Mouse (Mus musculus): Measurements from ENCODE around the gene Chst15.

DNA sequence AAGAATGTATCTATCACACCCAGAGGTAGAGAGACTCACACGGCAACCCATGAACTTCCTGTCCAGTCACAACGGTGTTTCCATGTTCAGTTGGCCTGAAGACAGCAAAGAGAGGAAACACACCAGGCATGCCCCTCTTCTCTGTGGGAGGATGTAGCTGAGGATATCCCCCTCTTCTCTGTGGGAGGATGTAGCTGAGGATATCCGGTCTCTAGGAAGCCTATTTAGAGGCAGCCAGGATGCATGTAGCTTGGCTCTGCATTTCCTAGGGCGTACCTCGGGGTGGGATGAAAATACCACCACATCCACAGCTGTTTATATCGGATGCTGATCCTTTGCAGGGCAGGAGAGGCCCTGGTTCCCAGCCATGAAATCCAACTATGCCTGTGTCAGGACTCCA is 71.3 kb downstream of the Chst15 start:
- TF ChIP-seq EP300 (IDR thresholded peaks at IDR 0.05) (peak; percentile 81), CTCF (IDR thresholded peaks at IDR 0.05) (no peak)
